Mouse (Mus musculus) kidney, embryonic 15.5 days (tissue): ENCODE results near the gene Tnfsf10. TPM values are rescaled to one million over a fixed set of nuclear protein-coding genes. Genes with fewer than 3 reads are reported as not detected.
"Not testable (repeated sequence)": the region's sequence is repeated elsewhere in the genome, so short reads cannot be mapped to it uniquely, and the experiment has no call there.

ENCODE experiments used
- ATAC-seq: fragments of 200-750 bp; cut with Nextera tagmentation; replicated peaks from 2 replicates; pipeline ENCODE4 v1.8.0; 2017; ENCODE audit warnings: moderate TSS enrichment; ENCODE audit not compliant: low FRiP score
- H3K27ac ChIP-seq: fragments of 300-500 bp; sonication (generic); 2 replicates; pipeline ENCODE4 v1.5.1; 2015; ENCODE audit warnings: mild to moderate bottlenecking, inconsistent platforms
- H3K27me3 ChIP-seq: fragments of 300-500 bp; sonication (generic); 2 replicates; pipeline ENCODE4 v1.6.1; 2015; ENCODE audit warnings: inconsistent platforms
- H3K36me3 ChIP-seq: fragments of 300-500 bp; sonication (generic); 2 replicates; pipeline ENCODE4 v1.6.1; 2015; ENCODE audit warnings: inconsistent platforms
- H3K4me1 ChIP-seq: fragments of 300-500 bp; sonication (generic); 2 replicates; pipeline ENCODE4 v1.6.1; 2015; ENCODE audit warnings: inconsistent platforms
- H3K4me2 ChIP-seq: fragments of 300-500 bp; sonication (generic); 2 replicates; pipeline ENCODE4 v1.6.1; 2015; ENCODE audit warnings: moderate library complexity, mild to moderate bottlenecking, inconsistent platforms
- H3K4me3 ChIP-seq: fragments of 300-500 bp; sonication (generic); replicated peaks from 2 replicates; pipeline ENCODE4 v1.5.1; 2015; ENCODE audit warnings: mild to moderate bottlenecking, inconsistent platforms
- H3K9ac ChIP-seq: fragments of 300-500 bp; sonication (generic); 2 replicates; pipeline ENCODE4 v1.6.1; 2015; ENCODE audit warnings: mild to moderate bottlenecking, inconsistent platforms
- H3K9me3 ChIP-seq: fragments of 300-500 bp; sonication (generic); replicated peaks from 2 replicates; pipeline ENCODE4 v1.6.1; 2016; ENCODE audit warnings: inconsistent platforms
- WGBS: fragments of 180-500 bp; shearing (Covaris S2); methylation state at CpG from one replicate; pipeline ENCODE4 v1.1.7; 2015; ENCODE audit warnings: mixed read lengths; 5-methylcytosine and 5-hydroxymethylcytosine counted together
- polyA plus RNA-seq: library from polyadenylated mRNA; unstranded; fragments of >200 nt; fragmentation: Nextera tagmentation; extraction: Ambion mirVana; gene quantifications from 2 replicates; pipeline ENCODE4 v1.2.1, GENCODE M21; 2015

Gene Tnfsf10
- 0.44 and 0.45 TPM in 2 replicates for polyA plus RNA-seq

DNA sequence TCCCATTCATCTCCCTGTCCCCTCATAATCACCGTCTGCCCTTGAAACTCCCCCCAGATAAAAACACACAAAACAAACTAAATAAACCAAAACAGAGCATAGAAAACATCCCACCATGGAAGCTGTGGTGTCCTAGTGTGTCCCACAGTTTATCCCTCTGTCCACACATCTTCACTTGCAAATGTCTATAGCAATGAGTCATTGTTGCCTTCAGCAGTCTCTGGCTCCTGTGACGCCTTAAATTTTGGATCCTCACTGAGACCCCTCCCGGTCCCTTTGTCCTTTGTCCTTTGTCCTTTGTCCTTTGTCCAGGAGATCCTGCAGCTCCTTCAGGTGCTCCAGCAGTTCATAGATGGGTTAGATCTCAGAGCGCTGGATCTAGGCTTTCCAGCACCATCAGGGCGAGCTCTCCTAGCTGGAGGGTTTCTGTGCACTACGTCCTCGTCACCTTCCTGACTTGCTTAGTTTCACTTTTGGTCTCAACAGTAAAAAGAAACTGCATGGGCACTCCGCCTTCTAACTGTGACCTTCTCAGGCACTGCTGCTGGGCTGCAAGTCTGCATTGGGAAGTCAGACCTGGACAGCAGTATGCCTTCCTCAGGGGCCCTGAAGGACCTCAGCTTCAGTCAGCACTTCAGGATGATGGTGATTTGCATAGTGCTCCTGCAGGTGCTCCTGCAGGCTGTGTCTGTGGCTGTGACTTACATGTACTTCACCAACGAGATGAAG is at the start of gene Tnfsf10:
TSS of gene Tnfsf10 (plus strand) at position 470 of the 729 bp plus-strand sequence.
- Histone ChIP-seq H3K9ac (no peak within 1 kb of the TSS), H3K4me3 (no peak within 1 kb of the TSS), H3K36me3 (no peaks in the 10 kb centered on the region), H3K27me3 (no peaks in the 10 kb centered on the region), H3K9me3 (no peaks in the 10 kb centered on the region), H3K4me1 (peaks cover 12% of the 10 kb centered on the region; the same call in 1 of the 2 replicates), H3K4me2 (peak within 1 kb of the TSS; percentile 37), H3K27ac (peak within 1 kb of the TSS; percentile 15)
- 68% methylated on average over 9 of the region's 9 CpGs for WGBS
- ATAC-seq, result 0 out of 2 replicates have a peak, but pooled peaks have one; percentile 9

GRCm38 (mm10) chr3:27267327-27267726 is 49.5 kb upstream of the Tnfsf10 start:
- Histone ChIP-seq H3K36me3 (no peaks in the 10 kb centered on the region), H3K27me3 (no peaks in the 10 kb centered on the region), H3K27ac (peak overlapping the region; percentile 78), H3K4me2 (no peak overlapping the region), H3K9me3 (no peaks in the 10 kb centered on the region), H3K4me1 (peaks cover 28% of the 10 kb centered on the region), H3K4me3 (no peak overlapping the region), H3K9ac (no peak overlapping the region)
- WGBS, result 64% methylated on average over 5 of the region's 5 CpGs
- ATAC-seq, result no peak

DNA sequence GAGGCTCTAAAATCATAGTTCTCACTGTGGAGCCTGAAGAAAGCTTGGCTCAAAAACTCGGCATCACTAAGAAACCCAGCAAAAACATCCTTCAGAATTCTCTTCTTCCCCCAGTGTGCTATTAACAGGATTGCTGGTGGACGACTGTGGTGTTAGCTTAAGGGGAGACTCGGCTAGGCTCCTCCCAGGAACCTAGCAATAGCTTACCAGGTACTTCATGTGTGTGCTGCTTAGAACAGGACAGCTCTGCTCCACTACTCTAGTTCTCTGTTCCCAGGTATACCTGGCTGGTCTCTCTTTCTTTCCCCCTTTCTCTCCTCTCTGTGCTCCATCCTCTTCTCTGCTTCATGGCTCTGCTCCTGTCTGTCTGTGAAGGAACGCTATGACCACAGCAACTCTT is 48.9 kb upstream of the Tnfsf10 start:
- Histone ChIP-seq H3K9me3 (no peaks in the 10 kb centered on the region), H3K27me3 (no peaks in the 10 kb centered on the region), H3K9ac (no peak overlapping the region), H3K4me2 (no peak overlapping the region), H3K36me3 (no peaks in the 10 kb centered on the region), H3K4me1 (peaks cover 30% of the 10 kb centered on the region), H3K27ac (peak overlapping the region; percentile 78), H3K4me3 (no peak overlapping the region)
- 0 out of 2 replicates have a peak, but pooled peaks have one; percentile 52 for ATAC-seq
- WGBS, result 61% methylated on average over 4 of the region's 4 CpGs

- 60% methylated on average over 4 of the region's 4 CpGs for WGBS
Measured at GRCm38 (mm10) chr3:27269151-27269550, 47.7 kb upstream of the Tnfsf10 start.

DNA sequence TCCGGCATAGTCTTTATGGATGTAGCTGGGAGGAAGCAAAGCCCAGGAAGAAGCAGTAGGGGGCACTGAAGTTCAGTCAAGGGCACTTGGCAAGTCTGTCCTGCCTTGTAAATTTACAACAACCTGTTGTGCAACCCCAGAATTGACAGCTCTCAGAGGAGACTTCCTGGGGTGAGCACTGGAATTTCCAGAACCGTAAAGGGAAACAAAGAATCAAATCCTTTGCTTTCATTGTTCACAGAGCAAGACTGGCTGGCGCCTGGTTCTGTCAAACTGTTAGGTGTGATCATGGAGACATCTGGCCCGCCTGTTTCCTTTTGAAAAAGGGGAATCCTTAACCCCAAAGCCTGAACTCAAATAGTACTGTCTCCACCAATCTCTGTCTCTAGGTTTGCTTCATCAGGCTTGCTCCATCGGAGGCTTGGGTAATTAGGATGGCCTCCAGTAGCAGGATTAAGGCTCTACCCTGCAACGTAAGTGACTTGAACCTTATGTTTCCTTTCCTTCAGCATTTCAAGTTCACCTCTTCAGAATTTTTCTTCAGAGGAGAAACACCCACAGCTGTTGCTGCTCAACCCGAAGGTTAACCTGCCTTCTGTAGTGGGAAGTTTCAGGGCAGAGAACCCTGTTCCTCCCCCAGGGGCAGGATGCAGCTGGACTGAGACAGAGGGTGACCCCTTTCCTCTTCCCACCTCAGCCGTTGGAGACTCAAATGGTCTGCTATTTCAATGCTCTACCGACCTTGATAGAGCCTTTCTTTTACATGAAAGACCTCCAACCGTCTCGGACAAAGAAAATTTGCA is 46.5 kb upstream of the Tnfsf10 start:
- Histone ChIP-seq H3K9me3 (no peaks in the 10 kb centered on the region), H3K4me2 (no peak overlapping the region), H3K9ac (no peak overlapping the region), H3K4me1 (peaks cover 39% of the 10 kb centered on the region), H3K27me3 (no peaks in the 10 kb centered on the region), H3K4me3 (no peak overlapping the region), H3K36me3 (no peaks in the 10 kb centered on the region), H3K27ac (peak overlapping the region; percentile 82)
- peak; percentile 51 for ATAC-seq
- 20% methylated on average over 11 of the region's 11 CpGs for WGBS

More at GRCm38 (mm10) chr3:27269151-27269550, 47.7 kb upstream of the Tnfsf10 start:
- no peak for ATAC-seq
- H3K4me3 ChIP-seq, result no peak overlapping the region
- no peaks in the 10 kb centered on the region for H3K9me3 ChIP-seq
- H3K36me3 ChIP-seq, result no peaks in the 10 kb centered on the region
- no peaks in the 10 kb centered on the region for H3K27me3 ChIP-seq
- peak overlapping the region; percentile 80; the same call in 1 of the 2 replicates for H3K27ac ChIP-seq
- H3K4me1 ChIP-seq, result peaks cover 39% of the 10 kb centered on the region
- H3K4me2 ChIP-seq, result no peak overlapping the region
- no peak overlapping the region for H3K9ac ChIP-seq

DNA sequence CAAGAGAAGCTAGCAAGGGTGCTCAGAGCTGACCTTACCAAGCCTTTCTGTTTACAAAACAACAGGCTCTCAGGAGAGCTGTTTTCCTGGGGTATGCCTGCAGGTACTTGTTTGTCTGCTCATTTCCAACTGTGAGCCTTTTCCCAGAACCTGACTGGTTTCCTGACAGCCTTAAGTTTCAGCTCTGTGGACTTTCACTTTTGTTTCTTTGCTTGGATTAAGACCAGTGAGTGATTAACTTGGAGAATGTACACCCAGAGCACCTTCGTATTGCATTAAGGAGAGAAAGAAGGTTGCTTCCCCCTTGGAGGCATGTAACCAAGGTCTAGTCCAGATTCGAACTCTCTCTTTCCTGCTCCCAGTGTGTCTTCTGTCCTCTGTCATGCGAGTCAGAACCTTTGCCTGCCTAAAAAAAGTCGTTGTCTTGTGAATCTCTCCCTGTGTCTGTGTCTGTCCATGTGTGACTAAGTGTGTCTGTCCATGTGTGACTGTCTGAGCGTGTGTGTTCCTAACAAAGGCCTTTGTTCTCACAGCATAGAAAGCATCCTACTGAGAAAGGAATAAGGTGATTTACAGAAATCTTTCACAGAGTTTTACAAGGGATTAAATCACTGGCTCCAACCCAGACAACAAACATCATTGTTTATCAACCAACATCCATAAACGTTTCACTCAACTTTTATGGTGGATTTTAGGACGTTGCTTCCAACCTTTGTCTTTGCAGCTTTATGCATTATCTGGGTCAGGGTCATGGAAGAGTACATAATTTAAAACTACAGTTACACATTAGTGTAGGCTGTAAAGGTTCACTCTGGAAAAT is 43.7 kb upstream of the Tnfsf10 start:
- Histone ChIP-seq H3K9me3 (no peaks in the 10 kb centered on the region), H3K36me3 (no peaks in the 10 kb centered on the region), H3K27ac (peak overlapping the region; percentile 87), H3K4me1 (peaks cover 32% of the 10 kb centered on the region), H3K4me2 (no peak overlapping the region; the same call in 1 of the 2 replicates), H3K9ac (no peak overlapping the region), H3K27me3 (no peaks in the 10 kb centered on the region), H3K4me3 (no peak overlapping the region)
- WGBS, result 10% methylated on average over 7 of the region's 7 CpGs
- ATAC-seq, result peak; percentile 85

DNA sequence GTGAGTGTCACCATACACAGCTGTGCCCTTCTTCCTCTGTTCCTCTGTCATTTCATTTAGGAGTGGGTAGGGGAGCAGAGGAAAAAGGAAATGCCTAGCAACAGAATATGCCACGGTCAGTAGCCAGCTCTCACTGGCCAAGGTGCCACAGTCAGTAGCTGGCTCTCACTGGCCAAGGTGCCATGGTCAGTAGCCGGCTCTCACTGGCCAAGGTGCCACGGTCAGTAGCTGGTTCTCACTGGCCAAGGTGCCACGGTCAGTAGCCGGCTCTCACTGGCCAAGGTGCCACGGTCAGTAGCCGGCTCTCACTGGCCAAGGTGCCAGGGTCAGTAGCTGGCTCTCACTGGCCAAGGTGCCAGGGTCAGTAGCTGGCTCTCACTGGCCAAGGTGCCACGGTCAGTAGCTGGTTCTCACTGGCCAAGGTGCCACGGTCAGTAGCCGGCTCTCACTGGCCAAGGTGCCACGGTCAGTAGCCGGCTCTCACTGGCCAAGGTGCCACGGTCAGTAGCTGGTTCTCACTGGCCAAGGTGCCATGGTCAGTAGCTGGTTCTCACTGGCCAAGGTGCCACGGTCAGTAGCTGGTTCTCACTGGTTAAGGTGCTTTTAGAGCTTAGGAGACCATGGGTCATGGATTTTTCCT is 37.4 kb upstream of the Tnfsf10 start:
- WGBS, result 89% methylated on average over 14 of the region's 14 CpGs
- H3K4me2 ChIP-seq, result not testable (repeated sequence)
- H3K27ac ChIP-seq, result peak overlapping the region; percentile 71

DNA sequence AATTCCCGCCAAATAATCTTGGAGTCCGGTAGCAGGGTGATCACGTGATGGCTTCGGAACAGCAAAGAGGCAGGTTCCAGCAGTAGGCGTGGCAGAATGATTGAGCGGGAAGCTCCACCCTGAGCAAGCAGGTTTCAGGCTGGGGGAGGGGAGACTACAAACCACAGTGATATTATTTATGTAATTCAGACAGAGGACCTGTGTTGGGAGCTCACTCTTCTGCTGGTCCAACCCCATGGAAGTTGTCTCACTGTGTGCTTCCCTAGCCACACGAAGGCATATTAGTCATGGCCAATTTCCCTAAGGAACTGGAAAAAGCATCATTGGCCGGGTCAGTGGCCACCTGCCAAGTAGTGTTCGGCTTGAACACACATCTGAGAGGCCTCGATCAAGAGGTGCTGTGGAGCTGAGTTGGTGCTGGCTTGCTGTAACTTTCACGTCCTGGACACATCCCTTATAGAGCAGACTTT is 36.5 kb upstream of the Tnfsf10 start:
- ATAC-seq, result peak; percentile 48
- no peak overlapping the region for H3K4me3 ChIP-seq
- H3K4me2 ChIP-seq, result no peak overlapping the region
- no peaks in the 10 kb centered on the region for H3K27me3 ChIP-seq
- peak overlapping the region; percentile 71 for H3K27ac ChIP-seq
- H3K4me1 ChIP-seq, result peaks cover 42% of the 10 kb centered on the region
- no peaks in the 10 kb centered on the region for H3K9me3 ChIP-seq
- 48% methylated on average over 11 of the region's 11 CpGs for whole genome bisulfite sequencing
- H3K9ac ChIP-seq, result no peak overlapping the region
- H3K36me3 ChIP-seq, result no peaks in the 10 kb centered on the region

More for the DNA sequence above, 37.4 kb upstream of the Tnfsf10 start:
- peaks cover 36% of the 10 kb centered on the region for H3K4me1 ChIP-seq
- H3K4me3 ChIP-seq, H3K27me3 ChIP-seq, H3K9me3 ChIP-seq, ATAC-seq, H3K9ac ChIP-seq, H3K36me3 ChIP-seq: not testable (repeated sequence)

- peak overlapping the region; percentile 23 for H3K4me3 ChIP-seq
- no peaks in the 10 kb centered on the region for H3K27me3 ChIP-seq
- H3K36me3 ChIP-seq, result no peaks in the 10 kb centered on the region
- H3K9me3 ChIP-seq, result no peaks in the 10 kb centered on the region
- H3K4me2 ChIP-seq, result peak overlapping the region; percentile 55
- ATAC-seq, result peak; percentile 79
- 6% methylated on average over 27 of the region's 27 CpGs for WGBS
- H3K9ac ChIP-seq, result no peak overlapping the region
- peak overlapping the region; percentile 86 for H3K27ac ChIP-seq
- H3K4me1 ChIP-seq, result peaks cover 45% of the 10 kb centered on the region
Measured at GRCm38 (mm10) chr3:27283071-27283713, 33.6 kb upstream of the Tnfsf10 start.

DNA sequence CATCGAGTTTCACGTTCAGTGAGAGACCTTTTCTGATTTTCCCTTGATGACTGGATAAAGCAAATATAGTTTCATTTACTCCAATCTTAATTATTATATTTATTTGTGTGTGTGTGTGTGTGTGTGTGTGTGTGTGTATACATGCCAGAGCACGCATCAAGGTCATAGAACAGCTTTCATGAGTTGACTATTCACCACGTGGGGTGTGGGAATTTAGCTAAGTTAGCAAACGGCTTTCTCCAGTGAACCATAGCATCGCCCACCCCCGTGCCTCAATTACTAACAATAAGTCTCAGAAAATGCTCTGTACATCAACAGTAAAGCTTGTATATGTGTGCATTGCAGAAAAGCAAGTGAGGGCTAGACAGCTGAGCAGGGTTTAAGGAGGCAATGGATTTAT is 33.0 kb upstream of the Tnfsf10 start:
- Histone ChIP-seq H3K4me1 (peaks cover 50% of the 10 kb centered on the region), H3K36me3 (no peaks in the 10 kb centered on the region), H3K27me3 (no peaks in the 10 kb centered on the region), H3K4me3 (no peak overlapping the region), H3K9me3 (no peaks in the 10 kb centered on the region), H3K4me2 (peak overlapping the region; percentile 55), H3K27ac (peak overlapping the region; percentile 86), H3K9ac (no peak overlapping the region)
- WGBS, result 51% methylated on average over 7 of the region's 7 CpGs
- ATAC-seq, result no peak

DNA sequence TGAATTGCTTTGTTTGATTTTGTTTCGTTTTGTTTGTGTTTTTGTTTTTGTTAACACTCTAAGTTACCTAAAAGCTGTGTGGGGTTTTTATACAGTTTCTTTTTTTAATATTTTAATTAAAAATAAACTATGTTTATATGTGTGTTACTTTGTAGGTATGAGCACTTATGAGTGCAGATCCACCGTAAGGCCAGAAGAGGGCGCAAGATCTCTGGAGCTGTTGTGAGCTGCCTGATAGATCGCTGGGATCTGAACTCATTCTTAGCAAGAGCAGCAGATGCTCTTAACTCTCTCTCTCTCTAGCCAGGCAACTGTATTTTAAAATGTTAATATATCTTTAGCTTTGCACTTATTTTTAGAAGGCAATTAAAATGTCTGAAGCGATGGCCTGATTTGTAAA is 32.6 kb upstream of the Tnfsf10 start:
- 92% methylated on average over 5 of the region's 5 CpGs for WGBS
- peaks cover 52% of the 10 kb centered on the region for H3K4me1 ChIP-seq
- H3K36me3 ChIP-seq, result no peaks in the 10 kb centered on the region
- no peak overlapping the region for H3K4me3 ChIP-seq
- no peaks in the 10 kb centered on the region for H3K9me3 ChIP-seq
- no peak overlapping the region for H3K4me2 ChIP-seq
- H3K27ac ChIP-seq, result peak overlapping the region; percentile 86
- H3K27me3 ChIP-seq, result no peaks in the 10 kb centered on the region
- ATAC-seq, result no peak
- H3K9ac ChIP-seq, result no peak overlapping the region
